Mouse (Mus musculus) liver, embryonic 16.5 days (tissue): ENCODE measurements around the gene Mettl9. TPM values are rescaled to one million over a fixed set of nuclear protein-coding genes. Genes with fewer than 3 reads are reported as not detected.

Experiments used
- ATAC-seq: fragments of 200-750 bp; cut with Nextera tagmentation; 2 replicates; pipeline ENCODE4 v1.8.0; 2017; ENCODE audit warnings: low read depth, mild to moderate bottlenecking, moderate number of reproducible peaks, moderate library complexity
- H3K27ac ChIP-seq: fragments of 300-500 bp; sonication (generic); 2 replicates; pipeline ENCODE4 v1.5.1; 2014; ENCODE audit warnings: mild to moderate bottlenecking, low read length
- H3K27me3 ChIP-seq: fragments of 300-500 bp; sonication (generic); 2 replicates; pipeline ENCODE4 v1.6.1; 2014; ENCODE audit warnings: low read depth, low read length, mixed read lengths; ENCODE audit not compliant: control insufficient read depth, insufficient read depth
- H3K36me3 ChIP-seq: fragments of 300-500 bp; sonication (generic); 2 replicates; pipeline ENCODE4 v1.6.1; 2014; ENCODE audit warnings: mild to moderate bottlenecking; ENCODE audit not compliant: control insufficient read depth, insufficient read depth
- H3K4me1 ChIP-seq: fragments of 300-500 bp; sonication (generic); 2 replicates; pipeline ENCODE4 v1.6.1; 2014; ENCODE audit warnings: low read depth, low read length, mixed read lengths; ENCODE audit not compliant: control insufficient read depth
- H3K4me2 ChIP-seq: fragments of 300-500 bp; sonication (generic); 2 replicates; pipeline ENCODE4 v1.6.1; 2014; ENCODE audit warnings: low read depth, low read length, mixed read lengths
- H3K4me3 ChIP-seq: fragments of 300-500 bp; sonication (generic); 2 replicates; pipeline ENCODE4 v1.5.1; 2014; ENCODE audit warnings: low read depth, mild to moderate bottlenecking, low read length
- H3K9ac ChIP-seq: fragments of 300-500 bp; sonication (generic); 2 replicates; pipeline ENCODE4 v1.6.1; 2014; ENCODE audit warnings: low read depth, low read length
- H3K9me3 ChIP-seq: fragments of 300-500 bp; sonication (generic); replicated peaks from 2 replicates; pipeline ENCODE4 v1.6.1; 2016; ENCODE audit warnings: low read length; ENCODE audit not compliant: control insufficient read depth
- WGBS: fragments of 180-500 bp; shearing (Covaris S2); extraction: QIAGEN DNeasy Blood & Tissue Kit; methylation state at CpG from one replicate; pipeline ENCODE4 v1.1.7; 2014; ENCODE audit not compliant: insufficient replicate concordance; 5-methylcytosine and 5-hydroxymethylcytosine counted together
- polyA plus RNA-seq: library from polyadenylated mRNA; unstranded; fragments of >200 nt; fragmentation: Nextera tagmentation; extraction: Ambion mirVana; gene quantifications from 2 replicates; pipeline ENCODE4 v1.2.1, GENCODE M21; 2015

Mettl9 gene
- polyA plus RNA-seq, 1 experiment from 2014 or later: 36.7 TPM

- WGBS: 75% methylated on average over 4 of the region's 4 CpGs
- H3K36me3 ChIP-seq: no peaks in the 10 kb centered on the region; the same call in 1 of the 2 replicates
Measured at GRCm38 (mm10) chr7:121071276-121071675, 37.0 kb downstream of the Mettl9 start.

DNA sequence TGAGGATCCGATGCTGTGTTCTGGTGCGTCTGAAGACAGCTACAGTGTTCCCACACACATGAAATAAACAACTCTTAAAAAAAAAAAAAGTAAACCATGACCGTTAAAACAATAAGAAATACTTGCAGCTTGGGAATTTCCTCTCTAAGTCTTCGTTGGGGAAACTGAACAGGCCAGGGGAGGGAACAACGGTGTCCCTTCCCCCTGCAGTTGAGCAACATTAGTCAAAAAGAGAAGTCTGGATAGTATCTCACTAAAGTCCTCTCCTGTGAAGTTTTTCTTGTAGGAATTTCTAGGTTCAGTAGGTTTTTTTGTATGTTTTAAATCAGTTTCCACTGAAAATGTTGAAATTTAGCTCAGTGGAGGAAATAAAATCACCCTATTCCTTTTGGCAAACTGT is 38.3 kb downstream of the Mettl9 start:
- Histone ChIP-seq H3K4me1 (no peaks in the 10 kb centered on the region), H3K9ac (no peak overlapping the region), H3K27ac (no peak overlapping the region), H3K4me3 (0 out of 2 replicates have a peak overlapping the region, but pooled peaks have one; percentile 7), H3K9me3 (no peaks in the 10 kb centered on the region), H3K36me3 (no peaks in the 10 kb centered on the region; the same call in 1 of the 2 replicates), H3K4me2 (no peak overlapping the region), H3K27me3 (no peaks in the 10 kb centered on the region)
- WGBS: 50% methylated on average over 5 of the region's 5 CpGs
- ATAC-seq: no peak

More at GRCm38 (mm10) chr7:121071276-121071675, 37.0 kb downstream of the Mettl9 start:
- Histone ChIP-seq H3K27ac (no peak overlapping the region), H3K27me3 (no peaks in the 10 kb centered on the region), H3K9me3 (no peaks in the 10 kb centered on the region), H3K4me1 (no peaks in the 10 kb centered on the region), H3K4me2 (peak overlapping the region; percentile 13; the same call in 1 of the 2 replicates), H3K9ac (no peak overlapping the region), H3K4me3 (no peak overlapping the region)
- no peak for ATAC-seq

GRCm38 (mm10) chr7:121074281-121074680 is 40.0 kb downstream of the Mettl9 start, which contains the start of gene Igsf6:
Gene Igsf6, minus strand, starts transcription at chr7:121074572.
- WGBS: 51% methylated on average over 11 of the region's 11 CpGs
- Histone ChIP-seq H3K9me3 (no peaks in the 10 kb centered on the region), H3K4me1 (no peaks in the 10 kb centered on the region), H3K36me3 (no peaks in the 10 kb centered on the region), H3K9ac (no peak within 1 kb of the TSS), H3K4me2 (peak within 1 kb of the TSS; percentile 2; the same call in 1 of the 2 replicates), H3K27ac (peak within 1 kb of the TSS; percentile 31), H3K27me3 (no peaks in the 10 kb centered on the region), H3K4me3 (peak within 1 kb of the TSS; percentile 36)
- peak; percentile 14; the same call in 1 of the 2 replicates for ATAC-seq

DNA sequence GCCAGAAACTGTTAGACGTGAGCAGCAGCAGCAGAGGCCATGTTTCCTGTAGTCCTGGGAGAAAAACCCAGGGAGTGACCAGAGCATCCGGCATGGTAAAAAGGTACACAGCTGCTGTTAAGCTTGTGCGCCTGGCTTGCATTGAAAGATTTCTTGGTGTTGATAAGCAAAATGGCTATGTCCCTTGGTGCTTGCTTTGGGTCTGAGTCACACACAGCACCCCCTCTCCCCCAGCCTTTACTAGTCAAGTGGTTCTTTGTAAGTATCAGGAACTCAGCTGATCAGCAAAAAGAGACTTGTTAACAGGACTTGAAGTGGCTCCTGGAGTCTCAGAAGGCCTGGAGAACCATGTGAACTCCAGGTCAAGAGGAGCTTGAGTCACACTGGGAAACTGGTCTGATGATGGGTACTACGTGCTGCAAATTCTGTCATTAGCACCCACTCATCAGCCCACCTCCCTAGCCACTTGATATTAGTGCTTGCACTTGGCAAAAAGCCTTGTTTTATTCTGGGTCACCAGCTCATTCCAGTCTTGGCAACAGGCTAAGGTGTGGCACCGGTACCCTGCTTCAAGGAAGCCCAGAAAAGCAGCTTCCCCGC is 40.7 kb downstream of the Mettl9 start:
- WGBS: 59% methylated on average over 6 of the region's 6 CpGs
- peak overlapping the region; percentile 2; the same call in 1 of the 2 replicates for H3K4me2 ChIP-seq
- H3K27ac ChIP-seq: peak overlapping the region; percentile 31

GRCm38 (mm10) chr7:121075416-121075815 is 41.2 kb downstream of the Mettl9 start:
- WGBS: 65% methylated on average over 5 of the region's 5 CpGs
- no peaks in the 10 kb centered on the region for H3K4me1 ChIP-seq
- H3K9me3 ChIP-seq: no peaks in the 10 kb centered on the region
- H3K27ac ChIP-seq: peak overlapping the region; percentile 31; the same call in 1 of the 2 replicates
- ATAC-seq: no peak
- H3K4me3 ChIP-seq: peak overlapping the region; percentile 28
- no peaks in the 10 kb centered on the region for H3K36me3 ChIP-seq
- H3K9ac ChIP-seq: no peak overlapping the region
- peak overlapping the region; percentile 2; the same call in 1 of the 2 replicates for H3K4me2 ChIP-seq
- no peaks in the 10 kb centered on the region for H3K27me3 ChIP-seq

More for the DNA sequence above, 40.7 kb downstream of the Mettl9 start:
- no peak overlapping the region for H3K9ac ChIP-seq
- peak overlapping the region; percentile 28 for H3K4me3 ChIP-seq
- no peaks in the 10 kb centered on the region for H3K36me3 ChIP-seq
- no peaks in the 10 kb centered on the region for H3K4me1 ChIP-seq
- no peaks in the 10 kb centered on the region for H3K9me3 ChIP-seq
- ATAC-seq: no peak
- H3K27me3 ChIP-seq: no peaks in the 10 kb centered on the region

GRCm38 (mm10) chr7:121077311-121077710 is 43.1 kb downstream of the Mettl9 start:
- ATAC-seq: no peak
- Histone ChIP-seq H3K9ac (no peak overlapping the region), H3K9me3 (no peaks in the 10 kb centered on the region), H3K4me1 (no peaks in the 10 kb centered on the region), H3K27ac (no peak overlapping the region), H3K4me2 (no peak overlapping the region), H3K27me3 (no peaks in the 10 kb centered on the region), H3K4me3 (no peak overlapping the region), H3K36me3 (no peaks in the 10 kb centered on the region)
- 81% methylated on average over 6 of the region's 6 CpGs for WGBS

DNA sequence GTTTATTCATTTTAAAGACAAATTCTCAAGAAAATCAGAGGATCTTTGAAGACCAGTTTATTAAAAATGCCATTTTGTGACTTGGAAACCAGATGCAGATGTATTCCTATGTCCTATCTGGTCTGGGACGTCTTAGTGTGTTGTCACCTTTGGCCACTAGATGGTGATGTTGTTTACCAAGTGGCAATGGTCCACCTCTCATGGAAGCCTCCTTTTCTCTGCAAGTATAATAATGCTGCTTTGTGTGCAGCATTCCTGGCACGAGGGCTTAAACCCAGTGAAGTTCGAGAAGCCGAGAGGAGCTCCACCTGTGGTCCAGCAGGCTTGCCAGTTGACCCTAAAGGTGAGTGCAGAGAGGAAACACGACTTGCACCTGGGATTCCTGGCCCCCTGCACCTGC is 43.6 kb downstream of the Mettl9 start:
- H3K9me3 ChIP-seq: no peaks in the 10 kb centered on the region
- no peak overlapping the region for H3K9ac ChIP-seq
- 0 out of 2 replicates have a peak, but pooled peaks have one; percentile 48 for ATAC-seq
- H3K27me3 ChIP-seq: no peaks in the 10 kb centered on the region
- no peaks in the 10 kb centered on the region for H3K36me3 ChIP-seq
- H3K4me2 ChIP-seq: no peak overlapping the region
- H3K4me3 ChIP-seq: no peak overlapping the region
- no peaks in the 10 kb centered on the region for H3K4me1 ChIP-seq
- H3K27ac ChIP-seq: no peak overlapping the region
- 48% methylated on average over 5 of the region's 5 CpGs for WGBS

DNA sequence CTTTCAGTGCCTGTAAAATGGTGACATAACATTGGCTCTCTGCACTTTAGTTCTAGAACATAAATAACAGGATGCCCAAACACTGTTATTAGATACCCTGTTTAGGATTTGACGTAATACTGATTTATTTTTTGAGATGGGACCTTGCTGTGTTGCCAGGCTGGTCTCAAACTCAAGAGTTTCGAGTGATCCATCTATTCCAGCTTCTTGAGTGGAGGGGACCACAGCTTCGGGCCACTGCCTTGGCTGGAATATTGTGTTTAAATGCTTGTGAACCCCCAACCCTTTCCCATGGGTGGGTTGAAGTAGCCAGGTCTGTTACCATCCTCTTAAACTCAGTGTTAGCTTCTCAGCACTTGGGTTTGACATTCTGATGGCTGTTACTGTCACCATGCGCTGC is 47.1 kb downstream of the Mettl9 start, which contains the start of gene Otoa:
Otoa (plus strand) TSS at position 301 of the 400 bp plus-strand sequence.
- Histone ChIP-seq H3K9ac (no peak within 1 kb of the TSS), H3K9me3 (no peaks in the 10 kb centered on the region), H3K36me3 (no peaks in the 10 kb centered on the region), H3K4me1 (no peaks in the 10 kb centered on the region), H3K27me3 (no peaks in the 10 kb centered on the region), H3K4me3 (no peak within 1 kb of the TSS), H3K27ac (no peak within 1 kb of the TSS), H3K4me2 (no peak within 1 kb of the TSS)
- no peak for ATAC-seq
- WGBS: 75% methylated on average over 4 of the region's 4 CpGs

DNA sequence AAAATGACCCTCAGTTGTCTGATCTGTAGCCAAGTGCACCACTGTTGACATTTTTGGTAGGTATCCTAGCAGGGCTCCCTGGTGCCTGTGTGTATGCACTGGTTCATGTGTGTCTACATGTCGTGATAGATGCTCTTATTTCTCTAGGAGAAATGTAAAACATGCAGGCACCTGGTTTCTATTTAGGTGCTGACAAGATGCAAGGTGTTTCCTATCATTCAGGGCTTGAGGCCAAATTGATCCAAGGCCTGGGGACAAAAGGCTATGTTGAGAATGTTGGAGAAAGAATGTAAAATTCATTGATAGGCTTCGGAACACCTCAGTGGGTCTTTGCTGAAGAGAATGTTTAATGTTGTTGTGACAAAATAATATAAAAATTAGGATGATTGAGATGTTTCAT is 47.6 kb downstream of the Mettl9 start:
- Histone ChIP-seq H3K4me1 (no peaks in the 10 kb centered on the region), H3K4me2 (no peak overlapping the region), H3K9ac (no peak overlapping the region), H3K27me3 (no peaks in the 10 kb centered on the region), H3K4me3 (no peak overlapping the region), H3K27ac (no peak overlapping the region), H3K36me3 (no peaks in the 10 kb centered on the region), H3K9me3 (no peaks in the 10 kb centered on the region)
- 66% methylated on average over 2 of the region's 2 CpGs for WGBS
- no peak for ATAC-seq
